Mouse (Mus musculus) activated CD4-positive, CD25-positive, alpha-beta regulatory T cell, adult 4 months (primary cell): ENCODE measurements at regions not wholly inside any gene's neighbourhood (a gene's known extent, or its start where the extent isn't known, plus 50 kb on each side); places are given as distances from the start of the nearest gene placed in this dataset.
A peak's percentile ranks its signal among the peaks of the same experiment; 100 is the strongest.

ENCODE experiments used
- ATAC-seq: one replicate; pipeline ENCODE4 v1.8.0; 2017

GRCm38 (mm10) chr14:25185556-25185958, 273.4 kb upstream of the Zmiz1 start:
- no peak for ATAC-seq

DNA sequence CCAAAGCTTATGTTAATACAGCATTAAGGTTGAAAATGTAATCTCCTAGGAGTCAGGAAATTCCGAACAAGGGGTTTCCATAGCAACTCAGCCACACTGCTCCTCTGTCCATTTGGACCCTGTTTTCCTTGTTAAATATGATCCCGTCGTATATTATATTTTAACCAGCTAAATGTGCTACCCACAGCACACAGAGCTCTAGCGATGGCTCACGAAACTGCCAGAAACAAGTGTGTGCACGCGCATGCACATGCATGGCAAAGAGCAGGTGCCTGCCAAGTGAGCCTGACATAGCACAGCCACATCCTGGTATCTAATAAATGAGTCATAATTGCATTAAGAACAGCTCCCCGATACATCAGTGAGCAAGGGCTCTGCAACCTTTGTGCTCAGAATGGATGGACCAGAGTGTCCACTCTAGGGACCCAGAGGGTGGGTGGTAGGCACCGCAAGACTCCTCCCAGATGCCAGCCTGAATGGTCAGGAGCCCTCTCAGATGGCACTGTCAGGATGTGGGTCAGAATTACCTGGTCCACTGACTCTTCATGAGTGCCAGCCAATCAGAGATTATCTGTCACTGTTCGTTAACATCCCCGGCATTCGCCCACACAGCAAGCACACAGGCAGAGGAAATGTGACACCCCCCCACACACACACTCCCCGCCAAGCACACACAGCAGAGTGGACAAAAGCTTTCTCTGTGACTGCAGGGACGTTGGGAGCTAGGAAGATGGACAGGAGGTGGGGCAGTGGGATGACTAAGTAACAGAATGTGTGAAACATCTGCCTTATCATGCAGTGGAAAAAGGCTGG, 272.8 kb upstream of the Zmiz1 start:
- ATAC-seq = peak; percentile 23

GRCm38 (mm10) chr14:25187715-25188114, 271.3 kb upstream of the Zmiz1 start:
- ATAC-seq = no peak

- ATAC-seq = peak; percentile 44
Observed at GRCm38 (mm10) chr14:25189256-25189655, 269.7 kb upstream of the Zmiz1 start.

- ATAC-seq = no peak
Observed at GRCm38 (mm10) chr14:25190680-25191270, 268.2 kb upstream of the Zmiz1 start.

GRCm38 (mm10) chr14:25196820-25197219, 262.2 kb upstream of the Zmiz1 start:
- ATAC-seq = no peak

GRCm38 (mm10) chr14:25199900-25200299, 259.1 kb upstream of the Zmiz1 start:
- no peak for ATAC-seq

DNA sequence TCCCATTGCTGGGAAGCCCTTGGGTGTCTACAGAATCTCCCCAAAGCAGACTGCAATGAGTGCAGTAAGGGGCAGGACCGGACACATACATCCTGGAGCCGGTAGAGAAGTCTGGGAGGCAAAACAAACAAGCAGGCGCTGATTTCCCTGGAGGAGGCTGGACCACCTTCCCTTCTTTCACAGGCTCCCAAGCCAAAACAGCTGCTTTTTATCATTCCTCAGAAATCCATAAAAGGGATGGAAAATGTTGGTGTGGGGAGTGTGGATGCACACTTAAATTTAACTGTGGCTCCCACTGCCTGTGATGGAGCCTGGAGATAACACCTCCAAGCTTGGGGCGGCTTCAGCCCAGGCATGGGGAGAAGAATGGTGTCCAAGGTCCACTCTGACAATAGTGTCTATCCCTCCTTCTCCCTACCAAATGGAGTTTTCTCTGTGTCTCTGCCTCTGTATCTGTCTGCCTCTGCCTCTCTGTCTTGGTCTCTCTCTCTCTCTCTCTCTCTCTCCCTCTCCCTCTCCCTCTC, 258.3 kb upstream of the Zmiz1 start:
- ATAC-seq = no peak

- no peak for ATAC-seq
Observed at GRCm38 (mm10) chr14:25202312-25202711, 256.7 kb upstream of the Zmiz1 start.

GRCm38 (mm10) chr14:25204091-25204490, 254.9 kb upstream of the Zmiz1 start:
- no peak for ATAC-seq

- ATAC-seq = no peak
Observed at GRCm38 (mm10) chr14:25206855-25207254, 252.1 kb upstream of the Zmiz1 start.

DNA sequence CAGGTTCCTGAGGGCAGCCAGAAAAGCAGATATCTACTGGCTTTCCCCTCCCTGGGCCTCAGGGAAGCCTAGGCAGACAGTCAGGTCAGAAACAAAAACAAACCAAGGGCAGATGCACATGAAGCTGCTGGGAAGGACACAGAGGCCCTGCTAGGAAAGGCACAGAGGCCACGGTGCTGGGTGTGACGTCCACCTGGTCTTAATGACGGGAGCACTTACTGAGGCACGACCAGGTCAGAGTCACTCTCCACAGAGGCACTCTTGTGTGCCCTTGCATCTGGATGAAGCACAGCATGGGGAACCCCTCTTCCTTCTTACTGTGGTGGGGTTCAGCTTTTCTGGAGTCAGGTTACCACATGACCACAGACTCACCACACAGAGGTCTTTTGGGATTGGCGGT, 251.6 kb upstream of the Zmiz1 start:
- ATAC-seq = no peak

GRCm38 (mm10) chr14:25208221-25209056, 250.5 kb upstream of the Zmiz1 start:
- ATAC-seq = no peak

GRCm38 (mm10) chr14:25213056-25213455, 245.9 kb upstream of the Zmiz1 start:
- ATAC-seq = no peak

- ATAC-seq = no peak
Observed at GRCm38 (mm10) chr14:25223091-25223490, 235.9 kb upstream of the Zmiz1 start.

GRCm38 (mm10) chr14:25225214-25225613, 233.8 kb upstream of the Zmiz1 start:
- no peak for ATAC-seq

DNA sequence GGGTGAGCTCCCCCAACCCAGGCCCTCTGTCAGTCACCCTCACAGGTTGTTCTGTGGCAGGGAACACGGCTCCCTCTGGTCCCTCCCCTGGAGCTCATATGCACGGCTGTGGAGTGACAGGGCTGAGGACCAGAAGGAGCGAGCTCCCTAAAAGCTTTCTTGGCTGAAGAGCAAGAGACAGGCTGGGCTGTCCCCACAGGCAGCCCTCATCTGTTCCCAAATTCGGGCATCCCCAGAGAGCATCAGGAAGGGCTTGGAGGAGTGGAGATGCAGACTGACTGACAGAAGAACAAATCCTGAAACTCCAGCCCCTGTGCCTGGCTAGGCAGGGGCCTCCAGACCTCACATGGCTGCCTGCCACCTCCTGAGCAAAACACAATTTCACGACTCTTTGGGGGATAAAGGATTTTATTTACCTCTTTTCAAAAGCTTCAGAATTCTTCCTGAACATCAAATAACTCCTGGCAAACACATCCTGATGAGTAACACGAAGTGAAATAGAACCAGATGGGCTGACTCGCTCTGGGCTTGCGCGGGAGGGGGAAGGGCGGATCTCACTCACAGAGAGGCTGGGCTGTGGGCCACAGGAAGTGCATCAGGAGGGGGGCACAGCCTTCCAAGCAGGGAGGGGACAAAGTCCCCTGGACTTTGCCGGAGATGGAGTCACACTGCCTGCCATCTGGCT, 232.7 kb upstream of the Zmiz1 start:
- ATAC-seq = no peak

- no peak for ATAC-seq
Observed at GRCm38 (mm10) chr14:25226840-25227506, 232.0 kb upstream of the Zmiz1 start.

DNA sequence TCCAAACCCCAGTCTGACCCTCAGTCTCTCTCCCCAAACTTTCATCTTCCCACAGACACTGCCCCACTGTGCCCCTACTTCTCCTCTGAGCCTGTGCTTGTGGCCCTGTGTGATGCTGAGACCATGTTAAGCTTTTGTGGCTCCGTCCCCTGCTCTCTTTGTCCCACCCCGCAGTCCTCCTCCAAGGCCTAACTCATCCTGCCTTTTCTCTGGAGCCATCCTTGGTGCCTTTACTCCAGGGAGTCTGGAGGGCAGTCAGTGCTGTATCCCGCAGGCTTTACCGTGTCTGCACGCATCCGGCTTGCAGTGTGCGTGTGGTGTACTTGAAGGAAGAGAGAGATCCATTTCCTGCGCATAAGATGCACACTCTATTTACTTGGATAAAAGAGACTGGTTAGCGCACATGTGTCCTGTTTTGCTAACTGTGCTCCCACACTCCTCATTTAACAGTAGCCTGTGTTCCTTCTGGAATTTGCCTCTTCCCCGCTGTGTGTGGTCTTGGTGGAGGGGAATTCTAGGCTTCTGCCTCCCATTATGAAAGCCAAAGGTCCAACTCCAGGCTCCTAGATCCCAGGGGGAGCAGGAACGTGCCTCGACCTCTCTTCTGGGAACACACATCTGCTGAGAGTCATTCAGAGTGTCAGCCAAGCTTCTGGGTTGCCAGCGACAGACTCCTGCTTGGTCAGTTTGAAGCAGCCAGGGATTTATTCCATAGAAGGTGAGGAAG, 230.5 kb upstream of the Zmiz1 start:
- no peak for ATAC-seq

DNA sequence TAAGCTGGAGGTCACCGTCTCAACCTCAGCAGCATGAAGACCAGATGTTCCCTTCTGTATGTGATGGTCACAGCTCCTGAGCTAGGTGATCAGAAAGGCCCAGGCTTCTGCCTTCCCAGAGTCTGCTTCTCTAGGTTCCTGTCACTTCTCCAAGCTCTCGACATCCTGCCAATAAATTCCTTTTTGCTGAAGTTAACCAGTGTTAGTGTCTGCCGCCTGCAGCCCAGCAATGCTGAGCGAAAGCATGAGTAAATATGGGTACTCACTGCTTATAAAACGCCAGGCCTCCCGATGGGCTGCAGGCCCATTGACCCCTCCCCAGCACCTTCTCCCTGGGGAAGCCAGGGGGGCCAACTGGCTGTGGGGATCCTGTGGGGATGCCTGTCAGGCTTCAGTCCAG, 229.4 kb upstream of the Zmiz1 start:
- no peak for ATAC-seq

- ATAC-seq = no peak
Observed at GRCm38 (mm10) chr14:25231881-25232280, 227.1 kb upstream of the Zmiz1 start.
